Mouse (Mus musculus) frontal cortex, postnatal 25 days (tissue): ENCODE data around the gene Slc24a4.
A peak's percentile ranks its signal among the peaks of the same experiment; 100 is the strongest.

Source experiments
- DNase-seq, 2 experiments: peaks; one replicate each; pipeline ENCODE4 v3.0.0; 2022; ENCODE audit warnings: low spot score in 2 of 2

Slc24a4 gene

GRCm38 (mm10) chr12:102308457-102309011, 180.0 kb downstream of the Slc24a4 start:
- peak; percentile 43 to 47 for DNase-seq

- no peak for DNase-seq
Observed at GRCm38 (mm10) chr12:102309099-102309799, 180.7 kb downstream of the Slc24a4 start.

DNA sequence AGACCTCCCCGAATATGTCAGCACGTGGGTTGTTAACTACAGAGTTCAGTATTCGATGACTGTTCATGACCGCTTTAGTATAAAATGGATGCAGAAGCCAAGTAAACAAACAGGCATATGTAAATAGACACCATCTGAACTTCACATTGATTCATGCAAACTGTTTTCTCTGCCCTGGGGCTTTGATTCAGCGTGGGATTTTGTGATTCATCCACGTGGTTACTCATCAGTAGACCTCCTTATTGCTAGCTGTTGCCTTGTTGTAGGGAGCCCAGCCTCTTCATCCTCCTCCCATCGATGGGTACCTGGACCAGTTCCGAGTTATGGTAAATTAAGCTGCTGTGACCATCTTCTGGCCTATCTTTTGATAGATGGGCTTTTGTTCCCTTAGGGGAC, 181.3 kb downstream of the Slc24a4 start:
- DNase-seq = no peak

DNA sequence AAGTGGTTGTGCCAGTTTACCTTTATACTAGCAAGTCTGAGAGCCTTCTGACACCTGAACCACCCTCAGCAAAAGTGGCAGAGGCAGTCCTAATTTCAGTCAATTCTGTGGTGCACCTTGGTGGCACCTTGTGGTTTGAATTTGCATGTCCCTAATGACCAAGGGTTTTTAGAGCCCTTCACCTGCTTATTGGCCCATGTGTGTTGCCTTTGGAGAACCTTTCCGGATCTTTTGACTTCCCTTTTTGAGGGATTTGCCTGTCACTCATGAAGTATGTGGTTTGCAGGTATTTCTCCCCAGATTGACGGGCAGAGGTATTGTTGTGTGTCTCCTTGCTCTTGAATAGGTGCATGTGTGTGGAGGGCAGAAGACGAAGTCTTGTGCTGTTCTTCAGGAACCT, 181.7 kb downstream of the Slc24a4 start:
- no peak for DNase-seq

DNA sequence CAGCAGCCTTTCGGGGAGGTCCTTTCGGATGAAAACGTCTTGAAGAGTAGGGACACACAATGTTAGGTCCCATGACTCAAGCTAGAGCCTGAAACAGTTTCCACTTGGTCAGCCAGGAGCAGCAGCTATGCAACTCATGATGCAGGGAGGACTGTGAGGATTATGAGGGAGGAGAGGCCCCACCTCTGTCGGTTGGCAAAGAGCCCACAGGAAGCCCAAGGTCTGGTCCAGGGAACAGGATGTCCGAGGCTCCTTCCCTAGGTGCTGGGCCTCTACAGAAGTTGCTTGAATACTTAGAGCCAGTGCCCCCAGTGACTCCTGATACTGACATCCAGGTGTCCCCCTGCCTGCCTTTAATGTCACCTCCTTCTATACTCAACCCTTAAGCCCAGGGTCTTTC, 182.9 kb downstream of the Slc24a4 start:
- DNase-seq = no peak
